Mouse (Mus musculus) thymus, adult 2 months (tissue): ENCODE measurements at regions not wholly inside any gene's neighbourhood (a gene's known extent, or its start where the extent isn't known, plus 50 kb on each side); places are given as distances from the start of the nearest gene placed in this dataset.
A peak's percentile ranks its signal among the peaks of the same experiment; 100 is the strongest.

Experiments used
- DNase-seq: peaks from one replicate; pipeline ENCODE4 v3.0.0; 2021
- H3K27ac ChIP-seq: fragments of 200-500 bp; 2 replicates; pipeline ENCODE4 v1.5.1; 2012; ENCODE audit warnings: low read length, control low read depth; ENCODE audit not compliant: control insufficient read depth, insufficient read depth
- H3K27me3 ChIP-seq: fragments of 200-500 bp; 2 replicates; pipeline ENCODE4 v1.6.1; 2012; ENCODE audit warnings: mild to moderate bottlenecking, low read length, moderate library complexity, mixed read lengths; ENCODE audit not compliant: control insufficient read depth, insufficient read depth
- H3K36me3 ChIP-seq: fragments of 200-500 bp; 2 replicates; pipeline ENCODE4 v1.6.1; 2012; ENCODE audit warnings: mild to moderate bottlenecking, low read length, moderate library complexity; ENCODE audit not compliant: control insufficient read depth, insufficient read depth
- H3K4me1 ChIP-seq: fragments of 200-500 bp; replicated peaks from 2 replicates; pipeline ENCODE4 v1.6.1; 2012; ENCODE audit warnings: low read length; ENCODE audit not compliant: control insufficient read depth, insufficient read depth
- H3K4me3 ChIP-seq: fragments of 200-500 bp; 2 replicates; pipeline ENCODE4 v1.5.1; 2012; ENCODE audit warnings: mild to moderate bottlenecking, low read length, control low read depth, moderate library complexity; ENCODE audit not compliant: control insufficient read depth, insufficient read depth
- CTCF ChIP-seq: fragments of 200-500 bp; IDR thresholded peaks from 2 replicates; pipeline ENCODE4 v1.5.1; 2012; ENCODE audit warnings: mild to moderate bottlenecking, control low read depth, low read length, moderate library complexity, borderline replicate concordance; ENCODE audit not compliant: control insufficient read depth, poor library complexity, insufficient read depth; ENCODE audit errors: extremely low read depth
- POLR2A ChIP-seq: fragments of 200-500 bp; IDR thresholded peaks from 2 replicates; pipeline ENCODE4 v1.6.1; 2012; ENCODE audit warnings: mild to moderate bottlenecking, low read length, control low read depth, moderate library complexity; ENCODE audit not compliant: control insufficient read depth, poor library complexity, insufficient read depth; ENCODE audit errors: extremely low read depth
- whole genome bisulfite sequencing: fragments of 180-500 bp; shearing (Covaris S2); methylation state at CpG from one replicate; pipeline ENCODE4 v1.1.7; 2018; 5-methylcytosine and 5-hydroxymethylcytosine counted together

GRCm38 (mm10) chr10:67385966-67386365 is 100.9 kb upstream of the Nrbf2 start:
- Histone ChIP-seq H3K36me3 (no peaks in the 10 kb centered on the region), H3K4me1 (no peaks in the 10 kb centered on the region), H3K27ac (no peak overlapping the region), H3K27me3 (no peaks in the 10 kb centered on the region), H3K4me3 (no peak overlapping the region)
- TF ChIP-seq POLR2A (no peak), CTCF (no peak)
- DNase-seq = no peak
- 38% methylated on average over 5 of the region's 5 CpGs for WGBS

GRCm38 (mm10) chr10:67388755-67389154 is 103.7 kb upstream of the Nrbf2 start:
- Histone ChIP-seq H3K36me3 (no peaks in the 10 kb centered on the region), H3K4me3 (no peak overlapping the region), H3K4me1 (no peaks in the 10 kb centered on the region), H3K27me3 (no peaks in the 10 kb centered on the region), H3K27ac (no peak overlapping the region)
- no peak for TF ChIP-seq CTCF
- no peak for DNase-seq
- WGBS = 62% methylated on average over 6 of the region's 6 CpGs

DNA sequence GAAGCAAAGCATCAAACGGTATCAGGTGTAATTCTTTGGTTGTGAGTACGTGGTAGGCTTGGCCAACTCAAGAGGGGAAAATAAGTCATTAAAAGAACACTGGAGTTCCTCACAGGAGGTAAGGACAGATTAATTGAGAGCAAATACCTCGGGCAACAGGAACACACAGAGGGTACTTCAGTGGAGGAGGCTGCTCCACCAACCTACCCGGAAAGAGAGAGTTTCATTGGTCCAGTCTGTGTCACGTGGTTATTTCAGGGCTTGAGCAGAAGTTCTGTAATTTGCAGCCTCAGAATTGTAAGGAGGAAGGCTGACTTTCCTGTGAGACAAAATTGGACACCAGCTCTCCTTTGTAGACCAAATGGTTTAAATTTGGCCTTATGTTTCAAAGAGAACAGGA is 115.3 kb upstream of the Nrbf2 start:
- DNase-seq = peak; percentile 55
- H3K36me3 ChIP-seq = no peaks in the 10 kb centered on the region
- no peak overlapping the region for H3K27ac ChIP-seq
- TF ChIP-seq CTCF = no peak
- no peaks in the 10 kb centered on the region for H3K27me3 ChIP-seq
- no peak overlapping the region for H3K4me3 ChIP-seq
- no peaks in the 10 kb centered on the region for H3K4me1 ChIP-seq
- WGBS = 9% methylated on average over 5 of the region's 5 CpGs

DNA sequence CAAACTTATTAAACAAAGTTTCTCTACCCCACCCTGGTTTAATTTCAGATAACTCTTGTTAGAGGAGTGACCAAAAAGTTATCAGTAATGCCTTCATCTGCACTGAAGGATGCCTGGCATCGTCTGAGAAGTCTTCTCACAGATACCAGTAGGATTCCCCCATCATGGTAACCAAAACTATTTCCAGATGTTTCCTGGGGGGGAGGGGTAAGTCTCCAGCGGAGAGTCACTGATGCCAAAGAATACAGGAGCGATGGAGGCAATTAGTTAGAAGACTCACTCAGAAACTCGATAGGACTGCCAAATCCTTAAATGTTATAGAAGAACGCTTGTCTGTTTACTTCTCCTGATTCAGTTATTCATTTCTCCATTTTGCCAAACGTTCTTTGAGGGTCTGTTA is 116.3 kb upstream of the Nrbf2 start:
- no peaks in the 10 kb centered on the region for H3K27me3 ChIP-seq

GRCm38 (mm10) chr10:67417529-67417928 is 117.7 kb upstream of the Egr2 start:
- no peaks in the 10 kb centered on the region for H3K4me1 ChIP-seq
- TF ChIP-seq CTCF (no peak), POLR2A (no peak)
- H3K36me3 ChIP-seq = no peaks in the 10 kb centered on the region
- H3K27ac ChIP-seq = no peak overlapping the region
- H3K27me3 ChIP-seq = no peaks in the 10 kb centered on the region
- DNase-seq = no peak
- no peak overlapping the region for H3K4me3 ChIP-seq
- 64% methylated on average over 8 of the region's 8 CpGs for WGBS

More for the DNA sequence above, 116.3 kb upstream of the Nrbf2 start:
- no peak overlapping the region for H3K27ac ChIP-seq
- 79% methylated on average over 6 of the region's 6 CpGs for WGBS
- H3K4me3 ChIP-seq = no peak overlapping the region
- TF ChIP-seq POLR2A (no peak), CTCF (no peak)
- H3K4me1 ChIP-seq = no peaks in the 10 kb centered on the region
- H3K36me3 ChIP-seq = no peaks in the 10 kb centered on the region
- no peak for DNase-seq

DNA sequence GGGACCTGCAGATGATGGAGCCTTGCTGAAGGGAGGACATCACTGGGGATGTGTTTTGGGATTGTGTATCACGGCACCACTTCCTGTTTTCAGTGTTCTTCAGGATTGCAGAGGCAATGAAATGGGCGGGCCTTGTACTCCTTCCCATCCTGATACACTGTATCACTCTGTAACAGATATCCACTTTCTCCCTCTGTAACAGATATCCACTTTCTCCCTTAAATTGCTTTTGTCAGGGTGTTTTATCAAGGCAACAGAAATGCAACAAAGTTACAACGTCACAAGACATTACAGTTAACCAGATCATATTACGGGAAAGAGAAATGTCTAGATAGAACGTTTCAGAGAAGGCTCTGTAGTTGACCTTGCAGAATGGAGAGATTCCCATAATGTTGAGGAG is 114.5 kb upstream of the Egr2 start:
- Histone ChIP-seq H3K27me3 (no peaks in the 10 kb centered on the region), H3K4me1 (no peaks in the 10 kb centered on the region), H3K36me3 (no peaks in the 10 kb centered on the region), H3K4me3 (no peak overlapping the region), H3K27ac (no peak overlapping the region)
- 92% methylated on average over 5 of the region's 5 CpGs for WGBS
- DNase-seq = no peak
- TF ChIP-seq CTCF = no peak
- no peak for TF ChIP-seq POLR2A

DNA sequence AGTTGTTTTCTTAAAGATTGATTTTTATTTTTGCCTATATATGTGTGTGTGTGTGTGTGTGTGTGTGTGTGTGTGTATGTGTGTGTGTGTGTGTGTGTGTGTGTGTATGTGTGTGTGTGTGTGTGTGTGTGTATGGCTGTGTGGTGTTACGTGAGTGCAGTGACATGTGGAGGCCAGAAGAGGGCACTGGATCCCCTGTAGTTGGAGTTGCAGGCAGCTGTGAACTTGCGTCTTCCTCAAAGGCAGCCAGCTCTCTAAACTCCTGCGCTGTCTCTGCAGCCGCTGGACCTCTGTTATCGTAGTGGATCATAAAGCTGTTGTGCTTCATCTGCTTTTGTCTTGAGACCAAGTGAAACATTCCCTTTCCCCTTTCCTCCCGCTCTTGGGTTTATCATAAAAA is 109.9 kb upstream of the Egr2 start:
- H3K36me3 ChIP-seq = no peaks in the 10 kb centered on the region
- peaks cover 7% of the 10 kb centered on the region for H3K4me1 ChIP-seq
- no peak for TF ChIP-seq POLR2A
- no peak for TF ChIP-seq CTCF
- no peak for DNase-seq
- 93% methylated on average over 6 of the region's 6 CpGs for WGBS
- no peaks in the 10 kb centered on the region for H3K27me3 ChIP-seq
- H3K27ac ChIP-seq = no peak overlapping the region
- H3K4me3 ChIP-seq = no peak overlapping the region
